Mouse (Mus musculus) liver, embryonic 14.5 days (tissue): Measurements from ENCODE around the gene Nmral1.
A peak's percentile ranks its signal among the peaks of the same experiment; 100 is the strongest.

Source experiments
- CTCF ChIP-seq: IDR thresholded peaks from 2 replicates; pipeline ENCODE4 v1.5.1; 2016; ENCODE audit warnings: antibody characterized with exemption, low read depth, control low read depth
- EP300 ChIP-seq: IDR thresholded peaks from 2 replicates; pipeline ENCODE4 v1.6.1; 2016; ENCODE audit warnings: antibody characterized with exemption, low read depth

DNA sequence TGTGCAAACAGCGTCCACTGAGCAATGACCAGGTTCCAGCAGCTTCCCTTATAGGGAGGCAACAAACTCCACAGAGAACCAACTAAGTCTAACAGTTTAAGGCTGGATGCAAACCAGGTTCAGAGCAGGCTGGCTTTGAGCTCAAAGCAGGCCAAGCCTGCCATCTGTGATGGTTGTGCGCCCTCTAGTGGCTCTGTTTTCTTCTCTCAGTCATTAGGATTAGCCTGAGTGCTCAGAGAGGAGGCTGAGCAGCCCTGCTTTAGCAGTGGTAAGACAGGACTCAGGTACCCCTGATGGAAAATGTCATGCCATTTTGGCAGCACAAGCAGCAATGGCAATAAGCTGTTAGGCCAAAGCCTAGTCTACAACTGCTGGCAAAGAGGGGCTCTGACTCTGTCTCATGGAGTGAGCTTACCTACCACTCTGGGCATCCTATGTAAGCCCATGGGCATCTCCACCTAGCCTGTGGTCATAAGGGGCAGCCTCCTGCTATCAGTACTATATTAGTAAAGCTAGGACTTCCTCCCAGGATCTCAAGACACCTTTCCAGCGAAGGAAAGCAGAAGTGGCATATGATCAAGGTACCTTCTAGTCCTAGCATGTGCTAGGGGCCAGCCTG lies 51.9 kb downstream of the Nmral1 start:
- TF ChIP-seq CTCF (peak; percentile 97), EP300 (no peak)
